Mouse (Mus musculus) urinary bladder, adult 18-20 months (tissue): Measurements from ENCODE around the gene Gm43738.

ENCODE experiments used
- DNase-seq, 2 experiments: peaks; one replicate each; pipeline ENCODE4 v3.0.0; 2022; ENCODE audit warnings: low spot score in 2 of 2, mixed read lengths in 2 of 2

Gene Gm43738

GRCm38 (mm10) chr3:89100811-89101210 lies at the start of gene Gm43738:
Gene Gm43738 (minus strand): TSS chr3:89101099.
- DNase-seq = no peak

GRCm38 (mm10) chr3:89148567-89148966 lies 47.7 kb upstream of the Gm43738 start:
- DNase-seq = no peak

DNA sequence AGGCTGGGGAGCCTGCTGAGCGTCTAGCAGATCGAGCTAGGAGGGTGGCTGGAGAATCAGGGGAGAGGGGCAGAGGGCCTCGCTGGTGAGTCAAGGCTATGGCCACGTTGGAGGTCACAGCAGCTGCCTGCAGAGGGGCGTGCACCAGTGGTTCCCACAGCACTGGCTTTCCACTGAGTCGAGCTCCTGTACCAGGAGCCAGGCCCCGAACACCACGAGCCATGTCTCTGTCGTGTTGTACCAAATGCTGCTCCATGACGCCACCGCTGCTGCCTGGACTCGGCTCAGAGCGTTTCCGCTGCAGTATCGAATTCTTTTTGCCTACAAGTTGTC lies 47.0 kb upstream of the Gm43738 start:
- DNase-seq = no peak

DNA sequence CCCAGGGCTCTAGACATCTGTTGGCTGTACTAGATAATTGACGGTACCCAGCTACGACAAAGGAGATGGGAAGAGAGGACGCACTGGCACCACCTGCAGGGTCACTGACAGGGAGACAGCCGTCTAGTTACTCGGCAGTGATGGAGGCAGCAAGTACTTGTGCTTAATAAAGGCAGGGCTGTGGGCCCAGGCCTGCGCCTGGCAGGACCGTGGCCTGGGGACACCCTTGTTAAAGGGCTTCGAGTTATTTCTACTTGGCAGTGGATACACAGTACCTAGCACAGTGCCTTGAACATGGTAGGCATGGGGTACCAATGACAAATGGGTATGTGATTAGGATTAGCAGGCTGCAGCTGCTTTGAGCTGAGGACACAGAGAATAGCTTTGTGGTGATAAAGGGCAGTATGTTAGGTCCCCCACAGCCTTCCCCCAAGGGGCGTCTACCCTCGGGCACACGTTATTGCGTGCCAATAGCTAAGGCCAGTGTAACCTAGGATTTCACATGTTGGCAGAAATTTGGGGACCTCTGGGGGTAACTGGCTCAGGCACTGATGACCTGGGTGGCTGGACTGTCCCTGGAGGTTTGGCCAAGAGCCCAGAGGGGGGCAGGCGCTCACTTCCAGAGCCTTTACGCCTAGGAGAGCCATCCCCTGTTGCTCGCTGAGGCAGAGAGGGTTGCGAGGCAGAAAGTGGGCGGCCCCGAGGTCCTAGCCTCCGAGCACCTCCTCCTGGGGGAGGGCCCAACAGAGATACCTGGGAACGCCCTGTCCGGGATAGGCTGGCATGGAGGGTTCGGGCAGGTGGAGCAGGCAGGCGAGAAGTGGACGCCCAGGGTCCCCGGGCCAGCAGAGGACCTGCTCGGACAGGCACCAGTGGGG lies 46.4 kb upstream of the Gm43738 start:
- DNase-seq = peak in 1 of 2 experiments; percentile 13

DNA sequence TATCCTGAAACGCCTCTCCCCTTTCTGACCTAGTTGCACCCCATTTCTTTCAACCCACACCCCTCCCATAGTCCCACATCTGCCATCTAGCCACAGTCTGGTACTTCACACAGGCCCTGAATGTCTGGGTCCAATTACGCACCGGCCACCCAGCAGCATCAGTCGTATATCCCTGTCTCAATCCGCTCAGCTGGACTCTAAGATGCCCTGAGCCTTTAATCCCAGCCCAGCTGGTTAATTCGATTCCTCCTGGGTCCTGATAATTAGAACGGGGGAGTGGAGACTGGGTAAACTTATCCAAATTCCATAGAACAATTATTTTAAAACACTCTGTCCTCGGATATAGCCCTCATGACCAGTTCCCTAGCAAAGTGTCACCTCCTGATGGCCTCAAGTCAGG lies 44.7 kb upstream of the Gm43738 start:
- no peak for DNase-seq

DNA sequence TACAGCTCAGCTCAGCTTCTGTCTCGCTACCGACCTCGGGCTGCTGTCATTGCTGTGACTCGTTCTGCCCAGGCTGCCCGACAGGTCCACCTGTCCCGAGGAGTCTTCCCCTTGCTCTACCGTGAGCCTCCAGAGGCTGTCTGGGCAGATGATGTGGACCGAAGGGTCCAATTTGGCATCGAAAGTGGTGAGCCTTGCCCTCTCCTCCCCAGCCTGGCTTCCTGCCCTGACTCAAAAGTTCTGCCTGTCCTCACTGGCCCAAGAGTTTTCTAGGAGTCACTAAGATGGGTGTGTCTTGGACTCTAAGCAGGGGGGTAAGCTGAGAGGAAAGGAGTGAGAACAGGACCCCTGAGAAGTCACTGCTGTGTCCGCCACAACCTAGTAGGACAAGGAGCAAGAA lies 43.9 kb upstream of the Gm43738 start:
- DNase-seq = no peak

GRCm38 (mm10) chr3:89136365-89136764 lies 35.5 kb upstream of the Gm43738 start:
- DNase-seq = no peak

GRCm38 (mm10) chr3:89135958-89136357 lies 35.1 kb upstream of the Gm43738 start, which contains the start of gene Pklr:
Gene Pklr (plus strand): TSS chr3:89136142.
- DNase-seq = no peak

GRCm38 (mm10) chr3:89133752-89134151 lies 32.9 kb upstream of the Gm43738 start:
- DNase-seq = no peak

GRCm38 (mm10) chr3:89133063-89133450 lies 32.2 kb upstream of the Gm43738 start:
- DNase-seq = no peak

DNA sequence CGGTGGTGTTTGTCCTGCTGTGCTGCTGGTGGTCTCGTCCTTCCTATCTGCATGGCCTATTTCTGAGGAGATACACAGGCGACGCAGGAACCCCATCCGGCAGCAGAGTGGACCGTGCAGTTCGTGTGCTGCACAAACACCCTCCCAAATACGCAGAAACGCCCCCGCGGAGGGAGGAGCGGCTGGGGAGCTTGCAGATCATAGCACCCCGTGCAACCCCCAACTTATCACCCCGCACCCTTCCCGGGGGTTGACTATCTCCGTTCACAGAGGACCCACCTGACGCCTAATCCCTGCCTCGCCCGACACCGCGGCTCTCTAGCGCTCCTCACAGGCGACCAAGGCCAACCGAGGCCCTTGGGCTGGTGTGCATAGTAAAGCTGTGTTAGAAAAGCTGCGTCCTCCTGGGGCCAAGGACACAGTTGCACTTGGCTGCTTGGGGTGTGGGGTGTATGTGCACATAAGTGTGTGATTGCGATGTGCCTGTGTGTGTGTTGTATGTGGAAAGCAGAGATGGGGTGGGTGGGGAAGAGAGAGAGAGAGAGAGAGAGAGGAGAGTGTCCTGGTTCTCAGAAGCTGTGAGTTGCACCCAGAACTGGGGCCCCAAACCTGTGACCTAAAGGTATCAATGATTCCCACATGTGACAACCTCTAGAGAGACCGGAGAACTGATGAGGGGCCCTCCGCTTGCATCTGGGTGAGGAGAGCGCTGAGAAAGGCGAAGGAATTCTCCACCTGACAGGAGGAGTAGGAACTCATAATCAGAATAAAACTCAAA lies 31.6 kb upstream of the Gm43738 start:
- no peak for DNase-seq

DNA sequence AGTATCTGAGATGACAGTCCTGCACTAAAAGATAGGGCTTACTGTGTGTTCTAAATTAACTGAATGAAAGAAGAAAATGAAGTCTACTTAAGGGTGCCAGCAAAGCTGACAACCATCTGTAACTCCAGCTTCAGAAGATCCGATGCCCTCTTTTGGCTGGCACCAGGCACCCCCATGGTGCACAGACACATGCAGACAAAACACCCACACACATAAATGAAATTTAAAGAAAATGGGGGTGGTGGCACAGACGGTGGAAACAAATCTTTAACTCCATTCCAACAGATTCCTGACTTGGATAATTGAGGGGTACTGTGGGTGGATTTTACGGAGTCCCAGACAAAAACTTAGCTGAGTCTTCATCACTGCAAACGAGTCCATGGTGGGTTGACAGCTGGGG lies 30.9 kb upstream of the Gm43738 start:
- DNase-seq = no peak

DNA sequence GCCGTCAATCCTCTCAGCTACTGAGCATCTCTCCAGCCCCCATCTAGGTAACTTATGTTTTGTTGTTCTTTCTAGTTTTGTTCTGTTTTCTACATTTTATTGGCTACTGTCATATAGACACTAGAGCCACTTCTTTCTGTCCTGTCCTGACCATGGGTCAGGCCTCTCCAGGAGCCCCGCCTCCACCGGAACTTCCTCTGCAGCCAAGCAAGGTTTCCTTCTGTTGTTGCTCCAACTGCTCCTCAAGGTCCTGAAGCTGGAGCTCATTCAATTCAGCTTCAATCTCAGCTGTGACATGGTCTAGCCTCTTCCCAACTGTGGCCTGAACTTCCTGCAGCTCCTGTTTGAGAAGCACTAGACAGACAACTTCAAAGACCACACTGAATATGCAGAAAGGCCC lies 29.0 kb upstream of the Gm43738 start:
- DNase-seq = no peak

GRCm38 (mm10) chr3:89125981-89126380 lies 25.1 kb upstream of the Gm43738 start:
- no peak for DNase-seq

- no peak for DNase-seq
Observed at GRCm38 (mm10) chr3:89124241-89124640, 23.3 kb upstream of the Gm43738 start.

DNA sequence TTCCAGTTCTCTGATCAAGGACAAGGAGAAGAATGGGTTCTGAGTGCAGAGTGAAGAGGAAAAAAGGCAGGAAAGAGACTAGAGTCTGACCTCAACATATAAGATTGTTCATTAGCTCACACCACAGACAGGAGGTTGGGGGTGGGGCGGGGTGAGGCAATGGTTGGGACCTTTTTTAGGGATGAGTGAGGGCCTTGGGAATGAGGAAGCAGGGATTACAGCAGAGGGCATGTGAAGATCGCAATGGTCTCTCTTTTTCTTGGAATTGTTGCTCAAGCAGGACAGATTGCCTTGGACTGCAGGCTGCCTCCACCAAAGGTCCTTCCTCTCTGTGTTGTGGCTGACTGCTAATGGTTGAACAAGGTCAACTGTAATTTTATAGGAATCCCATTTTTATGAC lies 22.4 kb upstream of the Gm43738 start:
- DNase-seq = peak in 1 of 2 experiments; percentile 41

GRCm38 (mm10) chr3:89115522-89115921 lies 14.6 kb upstream of the Gm43738 start:
- DNase-seq = no peak

GRCm38 (mm10) chr3:89113058-89113457 lies 12.2 kb upstream of the Gm43738 start:
- DNase-seq = no peak

DNA sequence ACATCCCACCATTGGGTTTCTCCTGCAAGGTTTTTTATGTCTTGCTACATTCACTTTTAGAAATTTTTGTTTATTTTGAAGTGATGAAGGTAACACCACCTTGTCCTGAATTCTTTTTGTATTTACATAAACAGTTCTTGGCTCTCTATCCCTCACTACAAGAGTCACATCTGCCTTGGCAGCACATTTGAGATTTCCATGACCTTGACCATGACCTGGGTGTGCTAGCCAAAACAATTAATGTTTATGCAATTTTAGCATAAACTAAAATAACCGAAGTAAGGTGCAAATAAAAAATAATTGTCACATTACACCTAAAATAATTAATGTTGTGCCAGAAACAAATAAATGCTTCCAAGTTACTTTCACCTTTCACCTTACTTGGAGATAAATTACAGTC lies 7.2 kb upstream of the Gm43738 start:
- DNase-seq = no peak

- no peak for DNase-seq
Observed at GRCm38 (mm10) chr3:89107545-89107944, 6.6 kb upstream of the Gm43738 start.

GRCm38 (mm10) chr3:89106881-89107280 lies 6.0 kb upstream of the Gm43738 start:
- DNase-seq = no peak

- DNase-seq = no peak
Observed at GRCm38 (mm10) chr3:89103291-89103595, 2.3 kb upstream of the Gm43738 start.
